Mouse (Mus musculus): Measurements from ENCODE around the gene Nt5dc2.

Gene Nt5dc2

DNA sequence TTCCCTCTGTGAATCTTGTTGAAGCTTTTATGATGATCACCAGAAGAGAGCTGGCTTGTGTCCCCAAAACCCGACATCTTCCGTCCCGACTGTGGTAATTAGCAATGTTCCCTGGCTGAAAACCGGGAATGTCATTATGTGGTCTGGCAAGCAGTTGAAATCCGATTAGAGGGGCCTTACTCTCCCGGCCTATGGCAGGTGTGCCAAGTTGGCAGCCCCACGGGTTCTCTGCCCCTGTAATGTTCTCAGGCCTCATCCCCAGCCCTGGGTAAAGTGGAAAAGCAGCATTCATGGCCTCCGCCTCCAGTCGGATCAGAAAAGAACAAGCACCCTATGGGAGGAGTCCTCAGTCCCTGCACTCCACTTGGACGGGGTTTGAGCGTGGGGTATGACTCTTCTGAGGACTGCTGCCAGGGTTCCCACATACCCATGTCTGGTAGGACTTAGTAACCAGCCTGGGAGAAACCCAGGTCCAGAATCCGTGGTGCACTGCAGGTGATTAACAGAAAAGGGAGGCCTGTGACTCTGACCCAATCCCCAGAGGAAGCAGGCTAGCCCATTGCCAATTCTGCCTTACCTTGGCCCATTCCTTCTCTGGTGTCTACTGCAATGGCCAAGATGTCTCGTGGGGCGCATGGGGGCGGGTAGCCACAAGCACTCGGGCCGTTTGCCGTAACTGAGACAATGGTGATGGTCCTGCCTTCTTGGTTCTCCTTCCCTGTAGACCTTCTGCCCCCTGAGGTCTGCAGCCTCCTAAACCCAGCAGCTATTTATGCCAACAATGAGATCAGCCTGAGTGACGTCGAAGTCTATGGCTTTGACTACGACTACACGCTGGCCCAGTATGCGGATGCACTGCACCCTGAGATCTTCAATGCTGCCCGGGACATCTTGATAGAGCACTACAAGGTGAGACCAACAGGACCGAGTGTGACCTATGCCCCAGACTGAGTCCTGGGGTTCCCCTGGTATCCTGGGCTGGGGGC lies 3.5 kb downstream of the Nt5dc2 start:
- DNase-seq (ENCODE audit: low spot score): no peak

GRCm38 (mm10) chr14:31135495-31136410 lies 4.9 kb downstream of the Nt5dc2 start:
- DNase-seq (ENCODE audit: low spot score): no peak

- no peak for DNase-seq (ENCODE audit: low spot score)
Observed at GRCm38 (mm10) chr14:31136411-31137280, 5.8 kb downstream of the Nt5dc2 start.

DNA sequence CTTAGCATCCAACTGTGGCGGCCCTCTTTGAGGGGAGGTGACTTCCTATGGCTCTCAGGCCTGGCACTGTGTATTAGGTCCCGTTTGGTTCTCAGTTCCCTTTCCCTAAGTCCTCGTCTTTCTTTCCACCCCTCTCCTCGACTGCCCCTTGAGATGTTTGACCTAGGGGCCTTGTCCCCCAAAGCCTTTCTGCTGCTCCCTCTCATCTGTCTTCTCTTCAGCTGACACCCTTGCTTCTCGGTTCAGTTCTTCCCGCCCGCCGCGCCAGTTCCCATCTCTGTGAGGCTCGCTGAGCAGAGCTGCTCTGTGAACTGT lies 6.4 kb downstream of the Nt5dc2 start:
- DNase-seq (ENCODE audit: low spot score): no peak

GRCm38 (mm10) chr14:31137791-31138190 lies 6.9 kb downstream of the Nt5dc2 start:
- no peak for DNase-seq (ENCODE audit: low spot score)

GRCm38 (mm10) chr14:31138219-31138896 lies 7.5 kb downstream of the Nt5dc2 start:
- no peak for DNase-seq (ENCODE audit: low spot score)

- DNase-seq (ENCODE audit: low spot score): no peak
Observed at GRCm38 (mm10) chr14:31138897-31139429, 8.1 kb downstream of the Nt5dc2 start.

- no peak for DNase-seq (ENCODE audit: low spot score)
Observed at GRCm38 (mm10) chr14:31139666-31140065, 8.8 kb downstream of the Nt5dc2 start.

GRCm38 (mm10) chr14:31140141-31140540 lies 9.3 kb downstream of the Nt5dc2 start:
- DNase-seq (ENCODE audit: low spot score): no peak

- DNase-seq (ENCODE audit: low spot score): no peak
Observed at GRCm38 (mm10) chr14:31141011-31141410, 10.2 kb downstream of the Nt5dc2 start.

GRCm38 (mm10) chr14:31145694-31146093 lies 14.8 kb downstream of the Nt5dc2 start:
- no peak for DNase-seq (ENCODE audit: low spot score)

DNA sequence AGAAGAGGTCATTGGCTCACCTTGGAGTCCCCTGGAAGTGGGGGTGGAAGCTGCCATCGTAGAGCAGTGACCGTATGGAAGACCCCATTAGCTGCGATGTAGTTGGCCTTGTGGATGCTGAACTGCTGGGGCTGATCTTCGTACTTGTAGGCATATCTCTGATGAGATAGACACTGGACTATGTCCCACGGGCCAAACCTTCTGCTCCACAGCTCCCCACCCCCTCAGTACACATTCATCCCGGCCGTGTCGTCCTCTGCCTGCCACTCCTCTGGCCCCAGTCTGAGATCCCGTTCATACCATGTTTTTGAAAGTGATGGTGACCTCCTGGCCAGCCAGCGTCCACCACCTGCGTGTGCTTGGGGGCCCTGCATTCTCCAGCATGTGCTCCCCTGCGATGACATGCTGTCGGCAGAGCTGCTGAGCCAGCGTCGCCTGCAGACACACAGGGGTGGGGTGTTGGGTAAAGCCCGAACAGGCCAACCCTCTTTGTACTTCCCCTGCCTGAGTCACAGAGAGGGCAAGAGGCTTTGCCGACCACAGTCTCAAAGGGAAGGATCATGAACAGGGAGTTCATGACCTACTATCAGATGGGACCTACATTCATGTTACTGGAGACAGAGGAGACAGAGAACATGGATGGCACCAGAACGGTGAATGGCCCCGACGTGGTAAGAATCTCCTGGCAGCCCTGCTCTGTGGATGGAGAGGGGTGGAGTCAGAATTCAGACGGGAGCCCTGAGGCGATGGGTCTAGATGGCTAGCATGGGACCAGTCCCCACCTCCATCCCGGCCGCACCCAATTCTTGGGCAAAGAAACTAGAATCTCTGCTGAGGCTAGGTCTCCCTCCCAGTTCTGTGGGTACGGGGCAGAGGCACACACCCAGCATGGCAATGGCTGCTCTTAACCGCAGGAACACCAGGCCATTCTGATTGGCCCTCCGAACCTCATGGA lies 29.6 kb downstream of the Nt5dc2 start:
- peak; percentile 79 for DNase-seq (ENCODE audit: low spot score)

- no peak for DNase-seq (ENCODE audit: low spot score)
Observed at GRCm38 (mm10) chr14:31161191-31161590, 30.3 kb downstream of the Nt5dc2 start.

DNA sequence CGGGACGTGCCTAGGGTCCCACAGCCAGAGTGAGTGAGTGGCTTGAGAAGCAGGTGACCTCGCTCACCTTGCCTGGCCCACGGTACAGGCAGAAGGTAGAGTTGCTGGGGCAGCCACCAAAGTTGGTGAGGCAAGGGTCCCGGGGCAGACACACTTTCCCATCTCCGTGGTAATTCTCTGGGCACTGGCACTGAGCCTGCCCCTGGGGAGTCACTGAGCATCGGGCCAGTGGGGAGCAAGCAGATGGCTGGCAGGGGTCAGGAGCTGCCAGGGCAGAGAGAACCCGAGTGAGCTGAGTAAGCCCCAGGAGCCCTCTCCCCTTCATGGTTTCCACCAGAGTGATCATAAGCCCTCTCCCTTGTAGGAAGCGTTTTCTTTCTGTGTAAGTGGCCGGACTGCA lies 30.8 kb downstream of the Nt5dc2 start:
- DNase-seq (ENCODE audit: low spot score): no peak

DNA sequence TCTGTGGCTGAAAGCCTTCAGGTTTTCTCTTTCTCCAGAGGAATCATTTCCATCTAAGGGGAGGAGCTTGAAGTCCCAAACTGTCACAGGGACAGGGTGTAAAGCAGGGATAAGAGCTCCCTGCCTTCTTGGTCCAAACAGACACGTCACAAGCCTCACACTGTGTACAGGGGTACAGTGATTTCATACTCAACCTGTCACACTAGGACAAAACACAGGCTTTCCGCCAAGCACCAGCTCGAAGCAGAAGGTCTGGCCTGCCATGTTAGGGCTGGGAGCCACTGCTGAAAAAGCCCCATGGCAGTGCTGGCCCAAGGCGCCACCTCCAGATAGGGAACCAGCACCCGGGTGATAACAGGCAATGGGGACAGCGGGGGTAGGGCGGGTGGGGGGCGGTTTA lies 33.2 kb downstream of the Nt5dc2 start:
- DNase-seq (ENCODE audit: low spot score): no peak

- DNase-seq (ENCODE audit: low spot score): no peak
Observed at GRCm38 (mm10) chr14:31165010-31165409, 34.2 kb downstream of the Nt5dc2 start.

DNA sequence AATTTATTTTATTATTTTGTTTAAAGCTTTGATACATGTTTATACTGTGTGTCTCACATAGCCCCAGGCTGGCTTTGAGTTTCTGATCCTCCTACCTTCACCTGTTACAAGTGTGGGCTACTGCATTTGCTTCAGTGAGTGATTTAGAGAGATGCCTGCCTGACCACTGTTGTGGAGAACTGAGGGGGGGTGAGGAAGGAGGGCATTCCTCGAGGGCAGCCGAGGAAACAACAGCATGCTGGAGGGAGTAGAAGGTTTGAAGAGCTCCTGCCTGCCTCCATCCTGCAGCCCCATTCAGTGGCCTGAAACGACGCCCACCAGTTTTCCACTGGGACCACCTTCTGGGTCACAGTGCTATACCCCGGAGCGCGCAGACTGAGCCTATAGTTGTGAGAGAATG lies 34.6 kb downstream of the Nt5dc2 start:
- no peak for DNase-seq (ENCODE audit: low spot score)

- DNase-seq (ENCODE audit: low spot score): no peak
Observed at GRCm38 (mm10) chr14:31165991-31166630, 35.3 kb downstream of the Nt5dc2 start.

DNA sequence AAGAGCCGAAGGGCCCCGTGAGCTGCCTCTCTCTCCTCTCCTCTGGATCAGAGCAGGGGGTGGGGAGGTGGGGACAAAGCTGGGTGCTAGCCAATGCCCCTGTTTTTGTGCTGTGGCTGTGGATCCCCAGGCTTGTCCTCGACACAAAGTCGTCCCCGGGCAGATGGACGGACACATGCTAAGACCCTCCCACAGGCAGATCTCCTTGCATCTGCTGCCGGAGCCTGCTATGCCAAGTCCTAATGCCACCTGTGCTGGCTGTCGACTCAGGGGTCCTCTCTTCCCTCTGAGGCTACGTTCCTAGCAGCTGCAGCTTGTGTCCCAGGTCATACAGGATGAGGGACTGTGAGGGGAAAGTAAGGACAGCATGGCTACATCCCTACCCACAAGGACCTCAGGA lies 36.0 kb downstream of the Nt5dc2 start:
- DNase-seq (ENCODE audit: low spot score): no peak

Data from yolk sac, embryonic 10.5 days (tissue).